Mouse (Mus musculus): ENCODE data around the gene Tmem182. TPM values are rescaled to one million over a fixed set of nuclear protein-coding genes. Genes with fewer than 3 reads are reported as not detected.

The Tmem182 gene
- total RNA-seq, 1 experiment, result not detected

DNA sequence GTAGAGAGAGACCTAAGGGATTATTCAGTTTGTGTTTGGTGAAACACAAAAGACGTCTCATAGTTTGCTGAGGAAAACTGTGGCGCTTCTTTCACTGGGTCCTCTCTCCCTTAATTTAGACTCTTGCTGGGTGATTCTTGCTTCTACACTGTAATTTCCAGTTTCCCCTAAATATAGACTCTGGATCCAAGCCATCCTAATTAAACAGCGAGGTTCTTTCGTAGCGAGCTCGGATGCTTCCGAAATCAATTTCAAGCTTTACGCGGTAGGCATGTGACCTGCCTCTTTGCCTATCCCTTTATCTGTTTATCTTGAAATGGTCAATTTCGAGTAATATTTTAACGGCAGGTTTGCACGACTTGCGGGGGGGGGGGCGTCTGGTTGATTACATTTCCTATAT, 84.2 kb downstream of the Tmem182 start:
- Histone ChIP-seq H3K4me3 (ENCODE audit: insufficient read depth in 1 of 2, low read depth in 1 of 2, low read length in 2 of 2, poor library complexity in 1 of 2, severe bottlenecking in 1 of 2) (no peak overlapping the region), H3K27ac (ENCODE audit: insufficient read depth, low read depth, low read length, poor library complexity, severe bottlenecking) (no peak overlapping the region), H3K9ac (ENCODE audit: insufficient read depth, low read depth, low read length, poor library complexity, severe bottlenecking) (no peak overlapping the region), H3K36me3 (ENCODE audit: control insufficient read depth, insufficient read depth, low read length, poor library complexity, severe bottlenecking) (no peaks in the 10 kb centered on the region), H3K9me3 (ENCODE audit: control insufficient read depth, insufficient read depth, low read depth, low read length) (no peaks in the 10 kb centered on the region), H3K4me1 (ENCODE audit: control insufficient read depth in 2 of 2, insufficient read depth in 2 of 2, low read length in 2 of 2, poor library complexity in 1 of 2) (no peaks in the 10 kb centered on the region)
- no peak for TF ChIP-seq ZNF384 (IDR thresholded peaks at IDR 0.05; ENCODE audit: low read depth, low read length)
- DNase-seq (ENCODE audit: low read depth, low spot score), result no peak
- in situ Hi-C loops (cut with MboI; ENCODE audit: low sequenced_read_pairs in 2 of 2, unreplicated experiment in 2 of 2), result loop anchor here in 1 of 2 experiments (25.0 kb wide), 1 partner anchor 173 kb away; no protein-coding TSS in a partner anchor

GRCm38 (mm10) chr1:40890246-40890645, 84.8 kb downstream of the Tmem182 start:
- Histone ChIP-seq H3K9me3 (ENCODE audit: control insufficient read depth, insufficient read depth, low read depth, low read length) (no peaks in the 10 kb centered on the region), H3K4me3 (ENCODE audit: insufficient read depth in 1 of 2, low read depth in 1 of 2, low read length in 2 of 2, poor library complexity in 1 of 2, severe bottlenecking in 1 of 2) (no peak overlapping the region), H3K27ac (ENCODE audit: insufficient read depth, low read depth, low read length, poor library complexity, severe bottlenecking) (no peak overlapping the region), H3K36me3 (ENCODE audit: control insufficient read depth, insufficient read depth, low read length, poor library complexity, severe bottlenecking) (no peaks in the 10 kb centered on the region), H3K4me1 (ENCODE audit: control insufficient read depth in 2 of 2, insufficient read depth in 2 of 2, low read length in 2 of 2, poor library complexity in 1 of 2) (no peaks in the 10 kb centered on the region), H3K9ac (ENCODE audit: insufficient read depth, low read depth, low read length, poor library complexity, severe bottlenecking) (no peak overlapping the region)
- TF ChIP-seq ZNF384 (IDR thresholded peaks at IDR 0.05; ENCODE audit: low read depth, low read length) (no peak), CHD2 (IDR thresholded peaks at IDR 0.05; ENCODE audit: low read depth, low read length) (no peak), ZC3H11A (IDR thresholded peaks at IDR 0.05; ENCODE audit: borderline replicate concordance, low read depth, low read length) (no peak)
- in situ Hi-C loops (cut with MboI; ENCODE audit: low sequenced_read_pairs in 2 of 2, unreplicated experiment in 2 of 2), result loop anchor here in 1 of 2 experiments (25.0 kb wide), 1 partner anchor 172 kb away; no protein-coding TSS in a partner anchor
- DNase-seq (ENCODE audit: low read depth, low spot score), result no peak

DNA sequence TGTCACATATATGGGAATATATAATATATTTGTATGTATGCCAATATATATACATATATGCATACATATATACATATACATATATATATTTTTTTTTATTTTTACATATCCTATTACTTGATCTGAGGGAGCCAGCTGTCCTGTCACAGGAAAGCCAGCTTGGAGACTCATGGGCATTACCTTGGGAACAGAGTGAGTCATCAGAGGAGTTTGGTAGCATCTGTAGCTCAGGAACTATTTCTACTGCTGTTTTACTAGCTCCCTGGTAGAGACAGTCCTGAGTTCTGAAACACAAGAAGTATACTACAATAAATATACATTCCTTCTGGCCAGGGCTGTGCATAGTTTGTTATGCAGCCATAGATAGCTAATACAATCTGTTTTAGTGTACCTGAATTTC, 98.3 kb downstream of the Tmem182 start:
- in situ Hi-C loops (cut with MboI; ENCODE audit: low sequenced_read_pairs in 2 of 2, unreplicated experiment in 2 of 2), result no loop called here
- no peak for DNase-seq (ENCODE audit: low read depth, low spot score)
- Histone ChIP-seq H3K36me3 (ENCODE audit: control insufficient read depth, insufficient read depth, low read length, poor library complexity, severe bottlenecking) (no peaks in the 10 kb centered on the region), H3K27ac (ENCODE audit: insufficient read depth, low read depth, low read length, poor library complexity, severe bottlenecking) (no peak overlapping the region), H3K9ac (ENCODE audit: insufficient read depth, low read depth, low read length, poor library complexity, severe bottlenecking) (no peak overlapping the region), H3K9me3 (ENCODE audit: control insufficient read depth, insufficient read depth, low read depth, low read length) (no peaks in the 10 kb centered on the region), H3K4me1 (ENCODE audit: control insufficient read depth in 2 of 2, insufficient read depth in 2 of 2, low read length in 2 of 2, poor library complexity in 1 of 2) (peaks cover 2% of the 10 kb centered on the region in 2 experiments; a peak in 2 of 4 replicates), H3K4me3 (ENCODE audit: insufficient read depth in 1 of 2, low read depth in 1 of 2, low read length in 2 of 2, poor library complexity in 1 of 2, severe bottlenecking in 1 of 2) (no peak overlapping the region)
- TF ChIP-seq ZNF384 (IDR thresholded peaks at IDR 0.05; ENCODE audit: low read depth, low read length) (no peak), MAFK (IDR thresholded peaks at IDR 0.05; ENCODE audit: insufficient read depth, low read depth, low read length) (no peak), CHD2 (IDR thresholded peaks at IDR 0.05; ENCODE audit: low read depth, low read length) (no peak), ZC3H11A (IDR thresholded peaks at IDR 0.05; ENCODE audit: borderline replicate concordance, low read depth, low read length) (no peak), HCFC1 (IDR thresholded peaks at IDR 0.05; ENCODE audit: borderline replicate concordance, insufficient read depth, low read length) (no peak)

Other genes with a start within 250 kb of the Tmem182 start
- gene Slc9a4, start 225.5 kb upstream of the Tmem182 start, total RNA-seq (2012; rRNA removed), result not detected in 2 replicates
- gene Slc9a2, start 125.0 kb upstream of the Tmem182 start, total RNA-seq (2012; rRNA removed), result 0.16 and 0.31 TPM in 2 replicates
- 3.1 and 5.4 TPM in 2 replicates for gene Mfsd9, start 14.9 kb upstream of the Tmem182 start, total RNA-seq (2012; rRNA removed)

All from ES-E14 (cell line).